Mouse (Mus musculus) A20 (cell line): ENCODE measurements around the gene Hist4h4.

ENCODE experiments used
- DNase-seq: peaks from one replicate; pipeline ENCODE4 v3.0.0-alpha.2; 2011; ENCODE audit warnings: low read depth, low spot score

Hist4h4 gene

GRCm38 (mm10) chr6:136782761-136783160, 21.5 kb downstream of the Hist4h4 start:
- no peak for DNase-seq

GRCm38 (mm10) chr6:136782146-136782545, 22.1 kb downstream of the Hist4h4 start:
- no peak for DNase-seq

- DNase-seq: no peak
These were observed 22.7 kb downstream of the Hist4h4 start, which contains the start of gene Gucy2c for GRCm38 (mm10) chr6:136781377-136781986. Gene Gucy2c (minus strand): TSS chr6:136781765.

GRCm38 (mm10) chr6:136776392-136776791, 27.8 kb downstream of the Hist4h4 start:
- no peak for DNase-seq

- DNase-seq: no peak
These were observed 34.4 kb downstream of the Hist4h4 start for GRCm38 (mm10) chr6:136769859-136770258.

GRCm38 (mm10) chr6:136769143-136769542, 35.1 kb downstream of the Hist4h4 start:
- DNase-seq: no peak

- no peak for DNase-seq
These were observed 40.3 kb downstream of the Hist4h4 start for GRCm38 (mm10) chr6:136763912-136764311.
